Mouse (Mus musculus): ENCODE data around the gene Olfr975.

- TF ChIP-seq CTCF (IDR thresholded peaks at IDR 0.05; ENCODE audit: control insufficient read depth, insufficient read depth, low read length) (no peak), POLR2A (IDR thresholded peaks at IDR 0.05; ENCODE audit: borderline replicate concordance, control insufficient read depth, low read depth, low read length) (no peak)
Measured at GRCm38 (mm10) chr9:39991813-39992212, 40.0 kb upstream of the Olfr975 start, which contains the start of gene Olfr978.

All from bone marrow, adult 2 months (tissue).